Mouse (Mus musculus): ENCODE measurements at regions not wholly inside any gene's neighbourhood (a gene's known extent, or its start where the extent isn't known, plus 50 kb on each side); places are given as distances from the start of the nearest gene placed in this dataset.
A peak's percentile ranks its signal among the peaks of the same experiment; 100 is the strongest.
"Not testable (repeated sequence)": the region's sequence is repeated elsewhere in the genome, so short reads cannot be mapped to it uniquely, and the experiment has no call there.

- no peaks in the 10 kb centered on the region for H3K4me1 ChIP-seq (ENCODE audit: control insufficient read depth, insufficient read depth, low read length)
- H3K27me3 ChIP-seq (ENCODE audit: control insufficient read depth, insufficient read depth, low read length), result no peaks in the 10 kb centered on the region
- H3K4me2 ChIP-seq (replicated peaks; ENCODE audit: low read depth, low read length), result no peak overlapping the region
- H3K36me3 ChIP-seq (ENCODE audit: control insufficient read depth, insufficient read depth, low read length), result no peaks in the 10 kb centered on the region
- H3K4me3 ChIP-seq (ENCODE audit: low read depth, low read length), result no peak overlapping the region
- no peak overlapping the region for H3K27ac ChIP-seq (ENCODE audit: low read length)
- H3K9ac ChIP-seq (replicated peaks; ENCODE audit: low read depth, low read length), result no peak overlapping the region
- ATAC-seq (ENCODE audit: insufficient number of reproducible peaks, insufficient read depth, low FRiP score, low read depth), result no peak
- H3K9me3 ChIP-seq (ENCODE audit: control insufficient read depth, low read depth, low read length), result no peaks in the 10 kb centered on the region
Measured at GRCm38 (mm10) chr7:61615156-61615555, 731.2 kb upstream of the Ndn start.

- no peaks in the 10 kb centered on the region for H3K36me3 ChIP-seq (ENCODE audit: control insufficient read depth, insufficient read depth, low read length)
- ATAC-seq (ENCODE audit: insufficient number of reproducible peaks, insufficient read depth, low FRiP score, low read depth), result no peak
- H3K4me3 ChIP-seq (ENCODE audit: low read depth, low read length), result no peak overlapping the region
- no peaks in the 10 kb centered on the region for H3K4me1 ChIP-seq (ENCODE audit: control insufficient read depth, insufficient read depth, low read length)
- H3K9ac ChIP-seq (replicated peaks; ENCODE audit: low read depth, low read length), result no peak overlapping the region
- no peak overlapping the region for H3K27ac ChIP-seq (ENCODE audit: low read length)
- 78% methylated on average over 4 of the region's 4 CpGs for WGBS
- no peaks in the 10 kb centered on the region for H3K27me3 ChIP-seq (ENCODE audit: control insufficient read depth, insufficient read depth, low read length)
- H3K9me3 ChIP-seq (ENCODE audit: control insufficient read depth, low read depth, low read length), result peaks cover 3% of the 10 kb centered on the region; the same call in 1 of the 2 replicates
- no peak overlapping the region for H3K4me2 ChIP-seq (replicated peaks; ENCODE audit: low read depth, low read length)
Measured at GRCm38 (mm10) chr7:61644893-61645545, 701.4 kb upstream of the Ndn start.

- 70% methylated on average over 3 of the region's 3 CpGs for WGBS
- Histone ChIP-seq H3K4me3 (ENCODE audit: low read depth, low read length) (no peak overlapping the region), H3K27ac (ENCODE audit: low read length) (no peak overlapping the region), H3K27me3 (ENCODE audit: control insufficient read depth, insufficient read depth, low read length) (no peaks in the 10 kb centered on the region), H3K4me1 (ENCODE audit: control insufficient read depth, insufficient read depth, low read length) (no peaks in the 10 kb centered on the region), H3K9ac (replicated peaks; ENCODE audit: low read depth, low read length) (no peak overlapping the region), H3K9me3 (ENCODE audit: control insufficient read depth, low read depth, low read length) (no peaks in the 10 kb centered on the region; the same call in 1 of the 2 replicates), H3K36me3 (ENCODE audit: control insufficient read depth, insufficient read depth, low read length) (no peaks in the 10 kb centered on the region), H3K4me2 (replicated peaks; ENCODE audit: low read depth, low read length) (no peak overlapping the region)
- ATAC-seq (ENCODE audit: insufficient number of reproducible peaks, insufficient read depth, low FRiP score, low read depth), result no peak
Measured at GRCm38 (mm10) chr7:61658086-61658485, 688.3 kb upstream of the Ndn start.

- H3K9me3 ChIP-seq (ENCODE audit: control insufficient read depth, low read depth, low read length), result no peaks in the 10 kb centered on the region
- no peak overlapping the region for H3K4me3 ChIP-seq (ENCODE audit: low read depth, low read length)
- H3K9ac ChIP-seq (replicated peaks; ENCODE audit: low read depth, low read length), result no peak overlapping the region
- no peak for ATAC-seq (ENCODE audit: insufficient number of reproducible peaks, insufficient read depth, low FRiP score, low read depth)
- no peaks in the 10 kb centered on the region for H3K4me1 ChIP-seq (ENCODE audit: control insufficient read depth, insufficient read depth, low read length)
- no peaks in the 10 kb centered on the region for H3K27me3 ChIP-seq (ENCODE audit: control insufficient read depth, insufficient read depth, low read length)
- H3K4me2 ChIP-seq (replicated peaks; ENCODE audit: low read depth, low read length), result no peak overlapping the region
- H3K36me3 ChIP-seq (ENCODE audit: control insufficient read depth, insufficient read depth, low read length), result no peaks in the 10 kb centered on the region
- H3K27ac ChIP-seq (ENCODE audit: low read length), result no peak overlapping the region
- 53% methylated on average over 1 of the region's 1 CpGs for WGBS
Measured at GRCm38 (mm10) chr7:61683080-61683479, 663.3 kb upstream of the Ndn start.

- Histone ChIP-seq H3K9me3 (ENCODE audit: control insufficient read depth, low read depth, low read length) (no peaks in the 10 kb centered on the region), H3K36me3 (ENCODE audit: control insufficient read depth, insufficient read depth, low read length) (no peaks in the 10 kb centered on the region), H3K9ac (replicated peaks; ENCODE audit: low read depth, low read length) (no peak overlapping the region), H3K4me2 (replicated peaks; ENCODE audit: low read depth, low read length) (no peak overlapping the region), H3K27ac (ENCODE audit: low read length) (no peak overlapping the region), H3K27me3 (ENCODE audit: control insufficient read depth, insufficient read depth, low read length) (no peaks in the 10 kb centered on the region), H3K4me3 (ENCODE audit: low read depth, low read length) (no peak overlapping the region), H3K4me1 (ENCODE audit: control insufficient read depth, insufficient read depth, low read length) (no peaks in the 10 kb centered on the region)
- WGBS, result 57% methylated on average over 5 of the region's 5 CpGs
- no peak for ATAC-seq (ENCODE audit: insufficient number of reproducible peaks, insufficient read depth, low FRiP score, low read depth)
Measured at GRCm38 (mm10) chr7:61685052-61685655, 661.2 kb upstream of the Ndn start.

GRCm38 (mm10) chr7:61726149-61726548 is 620.2 kb upstream of the Ndn start:
- H3K27ac ChIP-seq (ENCODE audit: low read length), result no peak overlapping the region
- no peaks in the 10 kb centered on the region for H3K9me3 ChIP-seq (ENCODE audit: control insufficient read depth, low read depth, low read length)
- no peak overlapping the region for H3K4me2 ChIP-seq (replicated peaks; ENCODE audit: low read depth, low read length)
- no peak for ATAC-seq (ENCODE audit: insufficient number of reproducible peaks, insufficient read depth, low FRiP score, low read depth)
- no peaks in the 10 kb centered on the region for H3K27me3 ChIP-seq (ENCODE audit: control insufficient read depth, insufficient read depth, low read length)
- no peak overlapping the region for H3K9ac ChIP-seq (replicated peaks; ENCODE audit: low read depth, low read length)
- no peaks in the 10 kb centered on the region for H3K36me3 ChIP-seq (ENCODE audit: control insufficient read depth, insufficient read depth, low read length)
- H3K4me1 ChIP-seq (ENCODE audit: control insufficient read depth, insufficient read depth, low read length), result no peaks in the 10 kb centered on the region
- H3K4me3 ChIP-seq (ENCODE audit: low read depth, low read length), result no peak overlapping the region

- peak; percentile 75 for ATAC-seq (ENCODE audit: insufficient number of reproducible peaks, insufficient read depth, low FRiP score, low read depth)
- Histone ChIP-seq H3K36me3 (ENCODE audit: control insufficient read depth, insufficient read depth, low read length) (no peaks in the 10 kb centered on the region), H3K27me3 (ENCODE audit: control insufficient read depth, insufficient read depth, low read length) (no peaks in the 10 kb centered on the region), H3K4me3 (ENCODE audit: low read depth, low read length) (no peak overlapping the region), H3K9ac (replicated peaks; ENCODE audit: low read depth, low read length) (no peak overlapping the region), H3K4me2 (replicated peaks; ENCODE audit: low read depth, low read length) (no peak overlapping the region), H3K9me3 (ENCODE audit: control insufficient read depth, low read depth, low read length) (no peaks in the 10 kb centered on the region), H3K27ac (ENCODE audit: low read length) (no peak overlapping the region), H3K4me1 (ENCODE audit: control insufficient read depth, insufficient read depth, low read length) (no peaks in the 10 kb centered on the region)
- whole genome bisulfite sequencing, result 39% methylated on average over 1 of the region's 1 CpGs
Measured at GRCm38 (mm10) chr7:61737511-61737910, 608.9 kb upstream of the Ndn start.

GRCm38 (mm10) chr7:61739336-61739735 is 607.0 kb upstream of the Ndn start:
- H3K36me3 ChIP-seq (ENCODE audit: control insufficient read depth, insufficient read depth, low read length); H3K9ac ChIP-seq (replicated peaks; ENCODE audit: low read depth, low read length); H3K4me1 ChIP-seq (ENCODE audit: control insufficient read depth, insufficient read depth, low read length); H3K4me3 ChIP-seq (ENCODE audit: low read depth, low read length); H3K4me2 ChIP-seq (replicated peaks; ENCODE audit: low read depth, low read length); ATAC-seq (ENCODE audit: insufficient number of reproducible peaks, insufficient read depth, low FRiP score, low read depth); H3K9me3 ChIP-seq (ENCODE audit: control insufficient read depth, low read depth, low read length); H3K27me3 ChIP-seq (ENCODE audit: control insufficient read depth, insufficient read depth, low read length); H3K27ac ChIP-seq (ENCODE audit: low read length): not testable (repeated sequence)
- no CpG with 5 or more reads among the region's 1 CpGs for WGBS

GRCm38 (mm10) chr7:61769826-61770225 is 576.5 kb upstream of the Ndn start:
- no peaks in the 10 kb centered on the region for H3K9me3 ChIP-seq (ENCODE audit: control insufficient read depth, low read depth, low read length)
- no peaks in the 10 kb centered on the region for H3K36me3 ChIP-seq (ENCODE audit: control insufficient read depth, insufficient read depth, low read length)
- H3K4me2 ChIP-seq (replicated peaks; ENCODE audit: low read depth, low read length), result no peak overlapping the region
- no peaks in the 10 kb centered on the region for H3K4me1 ChIP-seq (ENCODE audit: control insufficient read depth, insufficient read depth, low read length)
- no peak for ATAC-seq (ENCODE audit: insufficient number of reproducible peaks, insufficient read depth, low FRiP score, low read depth)
- no peak overlapping the region for H3K27ac ChIP-seq (ENCODE audit: low read length)
- no peak overlapping the region for H3K9ac ChIP-seq (replicated peaks; ENCODE audit: low read depth, low read length)
- no peaks in the 10 kb centered on the region for H3K27me3 ChIP-seq (ENCODE audit: control insufficient read depth, insufficient read depth, low read length)
- no peak overlapping the region for H3K4me3 ChIP-seq (ENCODE audit: low read depth, low read length)
